Mouse (Mus musculus) hindbrain, embryonic 11.5 days (tissue): ENCODE measurements around the gene Gm14410. TPM values are rescaled to one million over a fixed set of nuclear protein-coding genes. Genes with fewer than 3 reads are reported as not detected.
A peak's percentile ranks its signal among the peaks of the same experiment; 100 is the strongest.
"Not testable (repeated sequence)": the region's sequence is repeated elsewhere in the genome, so short reads cannot be mapped to it uniquely, and the experiment has no call there.

Experiments used
- ATAC-seq: fragments of 200-750 bp; cut with Nextera tagmentation; 2 replicates; pipeline ENCODE4 v1.8.0; 2017; ENCODE audit warnings: mild to moderate bottlenecking, moderate TSS enrichment, moderate library complexity; ENCODE audit not compliant: low FRiP score
- DNase-seq: peaks from one replicate; pipeline ENCODE4 v3.0.0-alpha.2; 2015; ENCODE audit warnings: low spot score
- H3K27ac ChIP-seq: fragments of 300-500 bp; sonication (generic); 2 replicates; pipeline ENCODE4 v1.5.1; 2014; ENCODE audit warnings: mild to moderate bottlenecking, low read depth, low read length
- H3K27me3 ChIP-seq: fragments of 300-500 bp; sonication (generic); 2 replicates; pipeline ENCODE4 v1.6.1; 2014; ENCODE audit warnings: mild to moderate bottlenecking, low read length, moderate library complexity, mixed read lengths; ENCODE audit not compliant: control insufficient read depth, insufficient read depth
- H3K36me3 ChIP-seq: fragments of 300-500 bp; sonication (generic); 2 replicates; pipeline ENCODE4 v1.6.1; 2014; ENCODE audit warnings: mild to moderate bottlenecking, low read length, moderate library complexity, mixed read lengths; ENCODE audit not compliant: control insufficient read depth, insufficient read depth
- H3K4me1 ChIP-seq: fragments of 300-500 bp; sonication (generic); replicated peaks from 2 replicates; pipeline ENCODE4 v1.6.1; 2014; ENCODE audit warnings: low read length, mixed read lengths; ENCODE audit not compliant: control insufficient read depth, insufficient read depth
- H3K4me2 ChIP-seq: fragments of 300-500 bp; sonication (generic); replicated peaks from 2 replicates; pipeline ENCODE4 v1.6.1; 2014; ENCODE audit warnings: mild to moderate bottlenecking, low read depth, low read length
- H3K4me3 ChIP-seq: fragments of 300-500 bp; sonication (generic); 2 replicates; pipeline ENCODE4 v1.5.1; 2014; ENCODE audit warnings: low read depth, low read length
- H3K9ac ChIP-seq: fragments of 300-500 bp; sonication (generic); 2 replicates; pipeline ENCODE4 v1.6.1; 2014; ENCODE audit warnings: low read depth, low read length
- H3K9me3 ChIP-seq: fragments of 300-500 bp; sonication (generic); 2 replicates; pipeline ENCODE4 v1.6.1; 2016; ENCODE audit warnings: low read length; ENCODE audit not compliant: control insufficient read depth
- WGBS: fragments of 180-500 bp; shearing (Covaris S2); extraction: QIAGEN DNeasy Blood & Tissue Kit; methylation state at CpG from one replicate; pipeline ENCODE4 v1.1.7; 2014; 5-methylcytosine and 5-hydroxymethylcytosine counted together
- polyA plus RNA-seq: library from polyadenylated mRNA; unstranded; fragments of >200 nt; fragmentation: Nextera tagmentation; extraction: Ambion mirVana; gene quantifications from 2 replicates; pipeline ENCODE4 v1.2.1, GENCODE M21; 2014

The Gm14410 gene
- polyA plus RNA-seq, result 29.4 and 30.3 TPM in 2 replicates

DNA sequence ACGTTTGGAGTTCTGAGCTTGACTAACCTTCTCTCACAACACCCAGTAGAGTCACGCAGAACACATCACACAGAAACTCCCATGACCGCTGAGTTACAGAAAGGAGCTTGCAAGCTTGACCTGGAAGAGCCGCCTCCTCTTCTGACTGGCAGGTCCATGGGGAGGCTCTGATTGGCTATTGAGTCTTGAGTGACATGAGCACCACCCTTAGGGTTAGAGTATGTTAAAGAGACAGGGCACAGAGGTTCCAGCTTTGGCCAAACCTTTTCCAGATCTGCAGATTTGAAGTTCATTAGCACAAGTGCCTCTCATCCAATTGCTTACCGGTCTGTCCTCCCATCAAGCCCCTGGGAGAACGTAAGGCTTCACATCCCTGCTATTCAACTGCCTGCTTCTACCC is at the start of gene Gm14410:
Gene Gm14410 (minus strand): TSS at position 81 of the 400 bp plus-strand sequence.
- not testable (repeated sequence) for H3K27ac ChIP-seq, H3K9ac ChIP-seq, ATAC-seq, H3K4me1 ChIP-seq, H3K4me2 ChIP-seq, H3K36me3 ChIP-seq, H3K27me3 ChIP-seq, DNase-seq, H3K9me3 ChIP-seq
- peak within 1 kb of the TSS; percentile 25 for H3K4me3 ChIP-seq
- 3% methylated on average over 4 of the region's 6 CpGs for WGBS

DNA sequence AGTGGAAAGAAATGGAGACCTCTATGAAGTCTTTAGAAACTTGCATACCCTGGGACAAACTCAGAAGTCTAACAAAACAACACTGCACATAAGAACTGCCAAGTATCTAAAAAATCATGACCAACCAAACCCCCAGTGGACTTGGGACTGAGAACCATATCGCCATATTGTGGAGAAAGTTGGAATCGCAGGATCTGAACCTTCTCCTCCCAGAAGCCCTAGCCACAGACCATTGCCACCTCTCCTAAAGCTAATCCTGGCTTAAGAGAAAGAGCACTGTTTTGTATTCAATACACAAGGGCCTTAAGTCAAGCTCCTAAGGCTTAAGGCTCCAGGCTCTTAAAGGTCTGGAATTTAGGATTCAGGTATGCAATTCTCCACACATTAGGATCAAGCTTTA is 41.2 kb upstream of the Gm14410 start:
- not testable (repeated sequence) for H3K9ac ChIP-seq, H3K36me3 ChIP-seq, H3K9me3 ChIP-seq, H3K4me1 ChIP-seq, H3K4me3 ChIP-seq, H3K4me2 ChIP-seq, H3K27ac ChIP-seq, ATAC-seq, DNase-seq, H3K27me3 ChIP-seq
- WGBS, result 92% methylated on average over 2 of the region's 2 CpGs

DNA sequence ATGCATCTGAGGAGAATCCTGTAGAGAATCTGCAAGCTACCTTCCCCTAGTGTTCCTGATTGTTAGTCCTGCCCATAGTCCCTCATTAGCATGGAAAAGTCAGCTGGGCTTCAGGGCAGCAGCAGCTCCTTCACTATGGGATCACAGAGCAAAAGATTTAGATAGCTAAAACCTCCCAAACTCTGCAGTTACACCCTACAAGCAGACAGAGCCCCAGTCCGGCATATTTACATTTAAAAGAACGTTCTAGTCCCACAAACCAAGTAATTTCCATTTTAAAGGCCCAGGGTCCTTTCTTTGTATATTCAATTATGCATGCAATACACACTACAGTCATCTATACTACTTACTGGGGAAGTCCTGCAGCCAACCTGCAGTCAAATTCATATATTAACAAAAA is 24.2 kb upstream of the Gm14410 start:
- H3K4me2 ChIP-seq, DNase-seq, ATAC-seq, H3K4me3 ChIP-seq, H3K9ac ChIP-seq, H3K36me3 ChIP-seq, H3K9me3 ChIP-seq, H3K4me1 ChIP-seq, H3K27ac ChIP-seq, H3K27me3 ChIP-seq: not testable (repeated sequence)
- 58% methylated on average over 2 of the region's 2 CpGs for WGBS

DNA sequence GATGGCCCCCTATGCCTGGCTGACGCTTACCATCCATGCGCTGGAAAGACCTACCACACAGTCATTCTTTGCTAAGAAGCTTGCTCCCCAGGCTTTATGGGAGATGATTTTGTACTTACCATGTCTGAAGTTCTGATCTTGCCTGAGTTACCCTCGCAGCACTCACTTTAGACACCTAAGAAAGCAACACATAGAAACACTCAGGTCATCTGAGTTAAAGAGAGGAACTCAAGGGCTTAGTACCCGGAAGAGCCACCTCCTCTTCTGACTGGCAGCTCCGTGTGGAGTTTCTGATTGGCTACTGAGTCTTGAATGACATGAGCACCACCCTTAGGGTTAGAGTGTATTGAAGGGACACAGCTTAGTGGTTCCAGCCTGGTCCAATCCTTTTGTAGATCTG is 33.5 kb downstream of the Gm14410 start:
- 91% methylated on average over 4 of the region's 5 CpGs for WGBS
- not testable (repeated sequence) for H3K4me3 ChIP-seq, H3K4me1 ChIP-seq, H3K36me3 ChIP-seq, H3K9ac ChIP-seq, DNase-seq, H3K27me3 ChIP-seq, H3K9me3 ChIP-seq, ATAC-seq, H3K4me2 ChIP-seq, H3K27ac ChIP-seq

Other genes starting within 250 kb of the Gm14410 start
- gene Gm14419, start 205.5 kb downstream of the Gm14410 start, polyA plus RNA-seq, result 9.6 and 11.8 TPM in 2 replicates
- not detected in 2 replicates for gene Gm14401, start 132.1 kb downstream of the Gm14410 start, polyA plus RNA-seq
- not detected in 2 replicates for gene Gm14409, start 60.6 kb upstream of the Gm14410 start, polyA plus RNA-seq
- gene Gm14412, start 117.9 kb upstream of the Gm14410 start, polyA plus RNA-seq, result 0.22 TPM in 1 of 2 replicates, not detected in the other
- 10.5 and 11.7 TPM in 2 replicates for gene Gm14418, start 191.9 kb upstream of the Gm14410 start, polyA plus RNA-seq